Mouse (Mus musculus) small intestine, adult 2 months (tissue): ENCODE measurements around the gene Isg20l2.

Source experiments
- CTCF ChIP-seq: fragments of 200-500 bp; IDR thresholded peaks from 2 replicates; pipeline ENCODE4 v1.5.1; 2012; ENCODE audit warnings: low read depth, mild to moderate bottlenecking, control low read depth, inconsistent platforms, low read length, moderate library complexity, mixed read lengths; ENCODE audit not compliant: insufficient replicate concordance, insufficient read length; ENCODE audit errors: extremely low read depth
- POLR2A ChIP-seq: fragments of 200-500 bp; IDR thresholded peaks from 2 replicates; pipeline ENCODE4 v1.6.1; 2012; ENCODE audit warnings: low read depth, mild to moderate bottlenecking, control low read depth, inconsistent platforms, low read length, moderate library complexity

DNA sequence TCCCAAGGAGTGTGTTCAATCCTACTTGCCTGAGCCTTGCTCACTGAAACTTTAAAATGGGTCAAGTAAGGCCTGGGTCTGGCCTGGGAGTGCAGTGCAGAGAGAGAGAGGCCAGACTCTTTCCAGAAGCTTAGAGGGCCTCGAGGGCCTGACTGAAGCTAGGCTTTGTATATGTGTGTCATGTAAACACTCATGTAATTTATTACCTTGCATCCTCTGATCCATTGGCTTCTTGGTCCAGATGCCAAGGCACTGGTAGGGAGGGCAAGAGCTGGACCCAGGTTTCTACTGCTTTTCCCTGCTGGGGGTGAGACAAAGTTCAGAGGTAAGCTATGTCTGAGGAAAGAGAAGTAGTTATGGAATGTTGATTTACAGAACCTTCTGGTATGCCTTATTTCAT, 22.2 kb upstream of the Isg20l2 start:
- TF ChIP-seq POLR2A (no peak), CTCF (no peak; the same call in 1 of the 2 replicates)
